Mouse (Mus musculus) small intestine, adult 2 months (tissue): Measurements from ENCODE around the gene Atp9a.

Experiments used
- CTCF ChIP-seq: fragments of 200-500 bp; IDR thresholded peaks from 2 replicates; pipeline ENCODE4 v1.5.1; 2012; ENCODE audit warnings: low read depth, mild to moderate bottlenecking, control low read depth, inconsistent platforms, low read length, moderate library complexity, mixed read lengths; ENCODE audit not compliant: insufficient replicate concordance, insufficient read length; ENCODE audit errors: extremely low read depth
- POLR2A ChIP-seq: fragments of 200-500 bp; IDR thresholded peaks from 2 replicates; pipeline ENCODE4 v1.6.1; 2012; ENCODE audit warnings: low read depth, mild to moderate bottlenecking, control low read depth, inconsistent platforms, low read length, moderate library complexity

GRCm38 (mm10) chr2:168738854-168739253 is 3.4 kb downstream of the Atp9a start:
- TF ChIP-seq POLR2A (no peak), CTCF (no peak)
